Comparison of ENCODE assay signal across 11 mouse cellular contexts in the genomic region with DNA sequence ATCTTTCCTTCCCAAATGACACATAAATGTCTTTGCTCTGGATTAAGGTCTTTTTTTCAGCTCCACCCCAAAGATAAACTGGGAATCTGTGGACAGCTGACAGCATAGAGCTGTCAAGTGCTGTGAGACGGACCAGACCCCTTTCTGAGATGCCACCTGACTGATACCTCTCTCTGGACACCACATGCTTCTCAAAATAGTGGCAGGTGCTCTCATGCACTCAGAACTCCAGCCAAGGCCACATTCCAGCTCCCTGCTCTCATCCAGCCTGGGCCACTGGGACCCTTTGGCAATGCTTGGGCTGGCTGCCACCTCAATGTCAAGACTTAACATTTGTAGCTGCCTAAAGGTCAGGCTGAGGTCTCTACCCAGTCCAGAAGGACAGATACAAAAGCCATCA. TPM values are rescaled to one million over a fixed set of nuclear protein-coding genes. Genes with fewer than 3 reads are reported as not detected.
DNase-seq lines count a peak whose midpoint lies in the region; ATAC-seq lines count a peak whose summit lies in the region.
"Had no signal": no experiment of that assay in that cellular context is flagged by ENCODE, and none has a peak within 500 bp of the region (broad histone marks: within the 10 kb centered on the region; RNA-seq: fewer than 3 reads in every experiment).

No protein-coding gene starts in this region.

- 52% methylated on average over 1 of the region's 1 CpGs for WGBS in hindbrain, embryonic 15.5 days
- WGBS in hindbrain, embryonic 13.5 days: 52% methylated on average over 1 of the region's 1 CpGs
- WGBS in heart, embryonic 15.5 days: 18% methylated on average over 1 of the region's 1 CpGs

- H3K27me3 ChIP-seq in hindbrain, embryonic 15.5 days: no peaks in the 10 kb centered on the region
- no peaks in the 10 kb centered on the region for H3K27me3 ChIP-seq in hindbrain, embryonic 13.5 days
- H3K27me3 ChIP-seq in heart, embryonic 15.5 days: no peaks in the 10 kb centered on the region
- H3K27me3 ChIP-seq: forebrain, embryonic 15.5 days had no signal

- no peak overlapping the region for H3K4me3 ChIP-seq in hindbrain, embryonic 15.5 days
- H3K4me3 ChIP-seq in hindbrain, embryonic 13.5 days: no peak overlapping the region
- no peak overlapping the region for H3K4me3 ChIP-seq in heart, embryonic 15.5 days
- H3K4me3 ChIP-seq: forebrain, embryonic 15.5 days had no signal

- ATAC-seq in hindbrain, embryonic 15.5 days (ENCODE audit: low FRiP score, low read depth): no peak; the same call in 1 of the 2 replicates
- no peak for ATAC-seq in hindbrain, embryonic 13.5 days (ENCODE audit: low FRiP score)
- peak; percentile 91 for ATAC-seq in heart, embryonic 15.5 days (replicated peaks; ENCODE audit: insufficient number of reproducible peaks, insufficient read depth, low FRiP score, low read depth)
- ATAC-seq in monocyte, adult 5-6 weeks (replicated peaks; ENCODE audit: insufficient number of reproducible peaks, low FRiP score, low TSS enrichment, poor library complexity, severe bottlenecking): no peak
- ATAC-seq: forebrain, embryonic 15.5 days; hindbrain, embryonic 16.5 days had no signal

- no peak overlapping the region for H3K9ac ChIP-seq in hindbrain, embryonic 15.5 days
- no peak overlapping the region for H3K9ac ChIP-seq in hindbrain, embryonic 13.5 days
- H3K9ac ChIP-seq in heart, embryonic 15.5 days: no peak overlapping the region
- H3K9ac ChIP-seq: forebrain, embryonic 15.5 days had no signal

- 0 out of 2 replicates have a peak overlapping the region, but pooled peaks have one; percentile 3 for H3K27ac ChIP-seq in hindbrain, embryonic 15.5 days (replicated peaks)
- H3K27ac ChIP-seq in hindbrain, embryonic 13.5 days: no peak overlapping the region
- H3K27ac ChIP-seq in heart, embryonic 15.5 days: peak overlapping the region; percentile 89
- H3K27ac ChIP-seq: forebrain, embryonic 15.5 days had no signal

- intact Hi-C loops in gastrocnemius, postnatal 14 days (cut with DNase I; ENCODE audit: low total_unique reads): no loop called here

- H3K36me3 ChIP-seq in hindbrain, embryonic 15.5 days: no peaks in the 10 kb centered on the region
- H3K36me3 ChIP-seq in hindbrain, embryonic 13.5 days: no peaks in the 10 kb centered on the region
- H3K36me3 ChIP-seq in heart, embryonic 15.5 days: 0 out of 2 replicates have a peak, but pooled peaks cover 7% of the 10 kb centered on the region
- H3K36me3 ChIP-seq: forebrain, embryonic 15.5 days had no signal

- H3K4me1 ChIP-seq in hindbrain, embryonic 15.5 days (replicated peaks): peaks cover 25% of the 10 kb centered on the region
- H3K4me1 ChIP-seq in hindbrain, embryonic 13.5 days (replicated peaks): peaks cover 11% of the 10 kb centered on the region
- H3K4me1 ChIP-seq in heart, embryonic 15.5 days (replicated peaks): peaks cover 55% of the 10 kb centered on the region

- no peaks in the 10 kb centered on the region for H3K9me3 ChIP-seq in hindbrain, embryonic 15.5 days
- H3K9me3 ChIP-seq in hindbrain, embryonic 13.5 days: no peaks in the 10 kb centered on the region
- no peaks in the 10 kb centered on the region for H3K9me3 ChIP-seq in heart, embryonic 15.5 days (replicated peaks)
- H3K9me3 ChIP-seq: forebrain, embryonic 15.5 days had no signal

- DNase-seq in adrenal gland, adult 2 months: peak; percentile 89
- peak; percentile 77 for DNase-seq in cerebellum, adult 9-11 months
- no peak for DNase-seq in thymus, postnatal 36 days
- DNase-seq in gastrocnemius, postnatal 14 days: no peak
- DNase-seq: right cerebral cortex, postnatal 14 days had no signal

- H3K4me2 ChIP-seq in hindbrain, embryonic 15.5 days: no peak overlapping the region
- no peak overlapping the region for H3K4me2 ChIP-seq in hindbrain, embryonic 13.5 days
- peak overlapping the region; percentile 49 for H3K4me2 ChIP-seq in heart, embryonic 15.5 days
- H3K4me2 ChIP-seq: forebrain, embryonic 15.5 days had no signal

RNA-seq across cellular contexts. Expression of a gene that starts 10.2 kb away (rescaled TPM):
- 177 and 181 TPM in 2 replicates for polyA plus RNA-seq in hindbrain, embryonic 15.5 days (2015; fragmentation: Nextera tagmentation; extraction: Ambion mirVana)
- 154 and 156 TPM in 2 replicates for polyA plus RNA-seq in hindbrain, embryonic 13.5 days (2015; fragmentation: Nextera tagmentation; extraction: Ambion mirVana)
- total RNA-seq in adrenal gland, adult 2 months (2021): 100 to 1,000 TPM; 249 to 315 TPM
- polyA plus RNA-seq in adrenal gland, adult 2 months (2012; rRNA removed): 40.5 and 53.8 TPM in 2 replicates
- polyA plus RNA-seq in heart, embryonic 15.5 days (2015; fragmentation: Nextera tagmentation; extraction: Ambion mirVana): 159 and 163 TPM in 2 replicates
- total RNA-seq in gastrocnemius, postnatal 14 days (2021): 100 to 1,000 TPM; 130 to 152 TPM
- total RNA-seq in monocyte, adult 5-6 weeks (2017): 99.6 to 222 TPM (median 123 TPM) in 3 replicates

Comparison
In these comparisons a context has a peak if more than half of its experiments do, and no peak if none do; other contexts are left out.
1. DNase-seq: peak in adrenal gland, adult 2 months (single experiment) and cerebellum, adult 9-11 months (single experiment); none in thymus, postnatal 36 days (0 of 2) and gastrocnemius, postnatal 14 days (single experiment).